Mouse (Mus musculus): ENCODE measurements around the gene Gm33543.

GRCm38 (mm10) chr10:95839803-95840202 is 2.9 kb downstream of the Gm33543 start:
- no peak for TF ChIP-seq CTCF (IDR thresholded peaks at IDR 0.05; ENCODE audit: borderline replicate concordance, insufficient read depth, low read depth, low read length)
- TF ChIP-seq POLR2A (IDR thresholded peaks at IDR 0.05; ENCODE audit: borderline replicate concordance, insufficient read depth, low read length), result no peak

Data from cerebellum, adult 2 months (tissue).